Mouse (Mus musculus) kidney, embryonic 16.5 days (tissue): ENCODE results near the gene Gpx7. TPM values are rescaled to one million over a fixed set of nuclear protein-coding genes. Genes with fewer than 3 reads are reported as not detected.

Experiments
- ATAC-seq: fragments of 200-750 bp; cut with Nextera tagmentation; 2 replicates; pipeline ENCODE4 v1.8.0; 2017; ENCODE audit warnings: moderate TSS enrichment; ENCODE audit not compliant: low FRiP score, low TSS enrichment
- H3K27ac ChIP-seq: fragments of 300-500 bp; sonication (generic); 2 replicates; pipeline ENCODE4 v1.5.1; 2014; ENCODE audit warnings: low read length
- H3K27me3 ChIP-seq: fragments of 300-500 bp; sonication (generic); 2 replicates; pipeline ENCODE4 v1.6.1; 2014; ENCODE audit warnings: low read length, control low read depth, mixed read lengths; ENCODE audit not compliant: insufficient read depth
- H3K36me3 ChIP-seq: fragments of 300-500 bp; sonication (generic); 2 replicates; pipeline ENCODE4 v1.6.1; 2014; ENCODE audit warnings: low read length, control low read depth, mixed read lengths; ENCODE audit not compliant: insufficient read depth
- H3K4me1 ChIP-seq: fragments of 300-500 bp; sonication (generic); 2 replicates; pipeline ENCODE4 v1.6.1; 2014; ENCODE audit warnings: low read length, control low read depth, mixed read lengths; ENCODE audit not compliant: insufficient read depth
- H3K4me2 ChIP-seq: fragments of 300-500 bp; sonication (generic); replicated peaks from 2 replicates; pipeline ENCODE4 v1.6.1; 2014; ENCODE audit warnings: low read depth, low read length
- H3K4me3 ChIP-seq: fragments of 300-500 bp; sonication (generic); 2 replicates; pipeline ENCODE4 v1.5.1; 2014; ENCODE audit warnings: mild to moderate bottlenecking, low read length
- H3K9ac ChIP-seq: fragments of 300-500 bp; sonication (generic); replicated peaks from 2 replicates; pipeline ENCODE4 v1.6.1; 2014; ENCODE audit warnings: low read length
- H3K9me3 ChIP-seq: fragments of 300-500 bp; sonication (generic); 2 replicates; pipeline ENCODE4 v1.6.1; 2016; ENCODE audit warnings: low read length, control low read depth
- WGBS: fragments of 180-500 bp; shearing (Covaris S2); extraction: QIAGEN DNeasy Blood & Tissue Kit; methylation state at CpG from one replicate; pipeline ENCODE4 v1.1.7; 2014; 5-methylcytosine and 5-hydroxymethylcytosine counted together
- polyA plus RNA-seq: library from polyadenylated mRNA; unstranded; fragments of >200 nt; fragmentation: Nextera tagmentation; extraction: Ambion mirVana; gene quantifications from 2 replicates; pipeline ENCODE4 v1.2.1, GENCODE M21; 2015

Gpx7 gene
- 65.2 and 65.4 TPM in 2 replicates for polyA plus RNA-seq

DNA sequence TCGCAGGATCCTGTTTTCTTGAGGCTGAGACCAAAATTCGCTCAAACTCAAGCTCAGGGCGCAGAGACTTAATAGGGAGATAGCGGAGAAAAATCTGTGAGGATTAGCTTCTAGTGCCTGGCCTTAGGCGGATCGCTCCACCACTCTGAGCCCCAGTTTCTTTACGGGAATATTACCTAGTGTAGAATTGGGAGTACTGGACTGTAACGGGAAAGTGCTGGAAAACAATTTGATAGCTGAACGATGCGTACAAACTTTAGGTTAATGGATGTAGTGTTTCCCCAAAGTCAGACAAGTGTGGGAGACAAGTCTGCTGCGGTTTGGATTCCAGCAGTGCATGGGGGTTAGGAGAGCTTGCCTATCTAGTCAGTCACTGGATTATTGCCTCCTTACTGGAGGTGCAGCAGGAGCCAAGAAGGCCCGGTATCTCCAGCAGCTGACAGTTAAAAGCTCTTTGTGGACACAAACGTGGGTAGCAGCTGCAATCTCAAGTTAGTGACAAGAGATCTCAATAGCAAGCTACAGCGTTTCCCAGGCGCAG is at the start of gene Gpx7:
Gene Gpx7, minus strand, starts transcription at position 101 of the 541 bp plus-strand sequence.
- Histone ChIP-seq H3K4me2 (peak within 1 kb of the TSS; percentile 71), H3K9me3 (0 out of 2 replicates have a peak, but pooled peaks cover 3% of the 10 kb centered on the region), H3K36me3 (no peaks in the 10 kb centered on the region), H3K4me3 (peak within 1 kb of the TSS; percentile 53), H3K9ac (peak within 1 kb of the TSS; percentile 83), H3K4me1 (peaks cover 15% of the 10 kb centered on the region; the same call in 1 of the 2 replicates), H3K27ac (peak within 1 kb of the TSS; percentile 66), H3K27me3 (no peaks in the 10 kb centered on the region)
- WGBS, result 10% methylated on average over 15 of the region's 15 CpGs
- peak; percentile 49; the same call in 1 of the 2 replicates for ATAC-seq

DNA sequence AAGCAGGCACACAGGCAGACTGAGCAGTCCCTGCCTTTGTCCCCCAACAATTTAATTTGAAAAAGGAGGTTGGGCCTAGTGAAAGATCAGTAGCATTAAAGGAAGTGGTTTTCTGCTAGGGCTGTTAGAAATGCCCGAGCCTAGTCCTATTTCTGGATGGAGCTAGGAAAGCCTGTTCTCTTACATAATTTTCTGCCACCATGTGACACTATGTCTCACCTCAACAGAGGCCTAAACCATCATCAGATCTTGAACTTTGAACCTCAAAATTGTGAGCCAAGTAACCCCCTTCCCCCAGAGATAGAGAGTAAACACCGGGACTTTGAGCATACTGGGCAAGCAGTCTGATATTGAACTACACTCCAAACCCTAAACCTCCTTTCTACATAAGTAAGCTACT is 49.3 kb upstream of the Gpx7 start:
- 74% methylated on average over 2 of the region's 2 CpGs for whole genome bisulfite sequencing
- no peak for ATAC-seq
- H3K4me1 ChIP-seq, result peaks cover 8% of the 10 kb centered on the region
- H3K9me3 ChIP-seq, result no peaks in the 10 kb centered on the region
- H3K4me2 ChIP-seq, result no peak overlapping the region
- no peak overlapping the region for H3K4me3 ChIP-seq
- H3K9ac ChIP-seq, result no peak overlapping the region
- H3K36me3 ChIP-seq, result no peaks in the 10 kb centered on the region
- H3K27ac ChIP-seq, result no peak overlapping the region
- no peaks in the 10 kb centered on the region for H3K27me3 ChIP-seq

GRCm38 (mm10) chr4:108448091-108448490 is 41.3 kb upstream of the Gpx7 start:
- H3K27ac ChIP-seq, result no peak overlapping the region
- H3K9me3 ChIP-seq, result no peaks in the 10 kb centered on the region
- no peak overlapping the region for H3K9ac ChIP-seq
- no peak overlapping the region for H3K4me2 ChIP-seq
- 85% methylated on average over 7 of the region's 7 CpGs for WGBS
- no peaks in the 10 kb centered on the region for H3K27me3 ChIP-seq
- no peak overlapping the region for H3K4me3 ChIP-seq
- H3K36me3 ChIP-seq, result no peaks in the 10 kb centered on the region
- ATAC-seq, result no peak
- no peaks in the 10 kb centered on the region for H3K4me1 ChIP-seq

DNA sequence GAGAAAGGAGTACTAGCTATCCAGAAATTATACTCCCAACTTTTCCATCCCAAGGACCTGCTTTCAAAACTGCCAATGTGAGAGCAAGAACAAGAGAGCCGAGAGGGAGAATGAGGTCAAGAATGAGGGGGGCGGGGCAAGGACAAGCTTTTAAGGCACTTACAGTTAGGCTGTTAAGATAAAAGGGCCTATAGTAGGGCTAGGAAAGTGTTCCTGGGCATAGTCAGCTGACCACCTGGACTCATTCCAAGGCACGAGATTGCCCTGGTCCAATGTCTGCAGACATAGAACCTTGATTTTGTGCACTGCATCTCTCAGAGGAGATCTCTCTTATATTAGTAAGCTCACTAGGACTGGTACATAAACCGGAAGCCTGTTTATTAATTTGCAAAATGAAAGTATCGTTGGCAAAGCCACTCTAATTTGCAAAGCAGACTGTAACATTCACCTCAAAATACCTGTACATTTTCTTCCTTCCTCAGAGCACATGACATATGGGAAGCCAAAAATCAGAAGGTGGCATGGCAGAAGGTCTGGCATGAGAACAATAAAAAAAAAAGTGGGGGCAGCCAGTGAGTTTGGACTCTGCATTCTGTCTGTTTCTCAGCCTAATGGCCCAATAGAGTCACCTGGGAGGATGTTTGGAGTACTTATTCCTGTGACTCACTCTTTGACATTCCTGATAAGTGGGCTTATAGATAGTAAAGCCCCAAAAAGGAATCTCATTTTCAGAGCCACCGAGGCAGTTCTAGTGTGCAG is 31.5 kb upstream of the Gpx7 start:
- H3K4me2 ChIP-seq, result no peak overlapping the region
- no peaks in the 10 kb centered on the region for H3K36me3 ChIP-seq
- H3K9me3 ChIP-seq, result 0 out of 2 replicates have a peak, but pooled peaks cover 4% of the 10 kb centered on the region
- H3K27me3 ChIP-seq, result no peaks in the 10 kb centered on the region
- no peak overlapping the region for H3K27ac ChIP-seq
- ATAC-seq, result no peak
- no peak overlapping the region for H3K9ac ChIP-seq
- no peaks in the 10 kb centered on the region for H3K4me1 ChIP-seq
- no peak overlapping the region for H3K4me3 ChIP-seq
- 61% methylated on average over 6 of the region's 6 CpGs for WGBS

DNA sequence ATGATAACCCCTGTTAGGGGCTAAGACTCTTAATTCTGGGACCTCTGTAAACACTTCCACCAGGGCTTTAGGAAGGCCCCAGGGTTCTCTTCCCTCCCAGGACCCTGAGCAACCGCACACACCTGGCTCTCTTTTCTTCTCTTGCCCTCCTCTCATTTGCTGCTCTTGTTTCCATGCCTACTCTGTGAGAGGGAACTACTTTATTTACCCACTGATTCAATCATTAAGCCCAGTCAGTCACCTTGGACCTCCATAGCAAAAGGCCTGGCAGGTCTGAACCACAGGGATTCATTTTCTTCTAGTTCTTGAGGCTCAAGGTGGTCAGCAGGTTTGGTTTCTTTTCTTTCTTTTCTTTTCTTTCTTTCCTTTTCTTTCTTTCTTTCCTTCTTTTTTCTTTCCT is 29.5 kb upstream of the Gpx7 start:
- Histone ChIP-seq H3K27ac (no peak overlapping the region), H3K27me3 (no peaks in the 10 kb centered on the region), H3K4me1 (peaks cover 8% of the 10 kb centered on the region; the same call in 1 of the 2 replicates), H3K9ac (no peak overlapping the region), H3K4me2 (no peak overlapping the region), H3K9me3 (0 out of 2 replicates have a peak, but pooled peaks cover 4% of the 10 kb centered on the region), H3K4me3 (no peak overlapping the region), H3K36me3 (no peaks in the 10 kb centered on the region)
- 86% methylated on average over 1 of the region's 1 CpGs for WGBS
- ATAC-seq, result no peak

DNA sequence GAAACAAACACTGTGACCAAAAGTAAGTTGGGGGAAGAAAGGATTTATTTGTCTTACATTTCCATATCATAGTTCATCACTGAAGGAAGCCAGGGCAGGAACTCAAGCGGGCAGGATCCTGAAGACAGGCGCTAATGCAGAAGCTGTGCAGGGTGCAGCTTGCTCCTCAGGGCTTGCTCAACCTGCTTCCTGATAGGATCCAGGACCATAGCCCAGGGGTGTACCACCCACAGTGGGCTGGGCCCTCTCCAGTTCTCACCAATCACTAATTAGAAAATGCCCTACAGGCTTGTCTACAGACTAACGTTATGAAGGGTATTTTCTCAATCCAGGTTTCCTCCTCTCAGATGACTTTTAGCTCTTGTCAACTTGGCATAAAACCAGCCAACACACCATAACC is 28.9 kb upstream of the Gpx7 start:
- Histone ChIP-seq H3K4me3 (no peak overlapping the region), H3K4me1 (peaks cover 13% of the 10 kb centered on the region), H3K4me2 (no peak overlapping the region), H3K9me3 (no peaks in the 10 kb centered on the region), H3K36me3 (no peaks in the 10 kb centered on the region), H3K27ac (no peak overlapping the region), H3K27me3 (no peaks in the 10 kb centered on the region), H3K9ac (no peak overlapping the region)
- 57% methylated on average over 3 of the region's 3 CpGs for WGBS
- no peak for ATAC-seq

GRCm38 (mm10) chr4:108434781-108435180 is 28.0 kb upstream of the Gpx7 start:
- H3K4me2 ChIP-seq, result no peak overlapping the region
- no peak overlapping the region for H3K9ac ChIP-seq
- WGBS, result 95% methylated on average over 3 of the region's 3 CpGs
- no peaks in the 10 kb centered on the region for H3K36me3 ChIP-seq
- H3K27ac ChIP-seq, result no peak overlapping the region
- peaks cover 13% of the 10 kb centered on the region for H3K4me1 ChIP-seq
- no peak overlapping the region for H3K4me3 ChIP-seq
- no peaks in the 10 kb centered on the region for H3K9me3 ChIP-seq
- H3K27me3 ChIP-seq, result no peaks in the 10 kb centered on the region
- no peak for ATAC-seq

DNA sequence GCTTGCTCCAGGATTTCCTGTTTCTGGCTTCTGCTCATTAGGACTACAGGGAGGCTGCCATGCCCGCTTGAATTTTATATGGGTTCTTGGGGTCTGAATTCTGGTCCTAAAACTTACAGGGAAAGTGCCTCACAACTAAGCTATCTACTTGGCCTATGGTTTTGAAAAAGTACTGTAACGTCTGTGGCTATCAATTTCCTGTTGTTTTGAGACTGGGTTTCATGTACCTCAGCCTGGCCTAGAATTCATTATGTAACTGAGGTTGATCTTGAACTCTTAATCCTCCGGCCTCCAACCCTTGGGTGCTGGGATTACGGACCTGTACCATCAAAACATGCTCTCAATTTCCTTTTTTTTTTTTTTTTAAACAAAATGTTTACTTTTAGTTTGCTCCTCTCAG is 27.5 kb upstream of the Gpx7 start:
- H3K27me3 ChIP-seq, result no peaks in the 10 kb centered on the region
- no peaks in the 10 kb centered on the region for H3K36me3 ChIP-seq
- no peak overlapping the region for H3K4me2 ChIP-seq
- no peak overlapping the region for H3K4me3 ChIP-seq
- no peak overlapping the region for H3K9ac ChIP-seq
- H3K4me1 ChIP-seq, result peaks cover 13% of the 10 kb centered on the region
- H3K27ac ChIP-seq, result no peak overlapping the region
- ATAC-seq, result no peak
- whole genome bisulfite sequencing, result 67% methylated on average over 4 of the region's 4 CpGs
- H3K9me3 ChIP-seq, result no peaks in the 10 kb centered on the region

GRCm38 (mm10) chr4:108433341-108433740 is 26.6 kb upstream of the Gpx7 start:
- H3K27ac ChIP-seq, result no peak overlapping the region
- ATAC-seq, result no peak
- H3K4me2 ChIP-seq, result no peak overlapping the region
- H3K27me3 ChIP-seq, result no peaks in the 10 kb centered on the region
- H3K9ac ChIP-seq, result no peak overlapping the region
- H3K36me3 ChIP-seq, result no peaks in the 10 kb centered on the region
- 33% methylated on average over 6 of the region's 6 CpGs for WGBS
- no peaks in the 10 kb centered on the region for H3K9me3 ChIP-seq
- H3K4me3 ChIP-seq, result no peak overlapping the region
- peaks cover 13% of the 10 kb centered on the region for H3K4me1 ChIP-seq

DNA sequence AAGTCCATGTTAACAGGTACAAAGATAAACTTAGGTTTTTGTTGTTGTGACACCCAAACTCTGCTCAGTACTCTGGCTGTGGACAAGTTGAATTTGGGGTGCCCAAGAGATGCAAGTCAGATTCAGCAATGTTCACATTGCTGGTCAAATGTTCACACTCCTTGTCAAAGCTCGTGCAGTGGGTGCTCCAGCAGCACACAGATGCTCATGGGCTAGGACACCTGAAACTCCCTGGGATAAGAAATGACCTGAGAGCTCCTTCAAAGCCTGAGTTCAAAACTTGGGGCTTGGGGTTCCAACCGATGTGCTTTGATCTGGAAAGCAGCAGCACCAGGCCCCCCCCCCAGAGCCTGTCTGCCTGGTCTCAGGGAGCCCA is 24.8 kb upstream of the Gpx7 start:
- Histone ChIP-seq H3K27me3 (no peaks in the 10 kb centered on the region), H3K4me2 (no peak overlapping the region), H3K36me3 (no peaks in the 10 kb centered on the region), H3K9me3 (no peaks in the 10 kb centered on the region), H3K4me1 (peaks cover 17% of the 10 kb centered on the region), H3K27ac (0 out of 2 replicates have a peak overlapping the region, but pooled peaks have one; percentile 0), H3K9ac (no peak overlapping the region), H3K4me3 (no peak overlapping the region)
- ATAC-seq, result no peak
- 49% methylated on average over 2 of the region's 2 CpGs for WGBS
